Mouse (Mus musculus) adrenal gland, adult 2 months (tissue): ENCODE measurements around the gene Nrl. TPM values are rescaled to one million over a fixed set of nuclear protein-coding genes. Genes with fewer than 3 reads are reported as not detected.

ENCODE experiments used
- DNase-seq: peaks from one replicate; pipeline ENCODE4 v3.0.0; 2021
- polyA plus RNA-seq: library from polyadenylated mRNA; depleted of rRNA; stranded (reverse); fragments of >200 nt; gene quantifications from 2 replicates; pipeline ENCODE4 v1.2.3, GENCODE M21; 2012
- total RNA-seq, 2 experiments: library from RNA; stranded (reverse); gene quantifications; 2 replicates each; pipeline ENCODE4 v1.2.3; 2021

Nrl gene
- total and polyA plus RNA-seq, 3 experiments, result not detected

DNA sequence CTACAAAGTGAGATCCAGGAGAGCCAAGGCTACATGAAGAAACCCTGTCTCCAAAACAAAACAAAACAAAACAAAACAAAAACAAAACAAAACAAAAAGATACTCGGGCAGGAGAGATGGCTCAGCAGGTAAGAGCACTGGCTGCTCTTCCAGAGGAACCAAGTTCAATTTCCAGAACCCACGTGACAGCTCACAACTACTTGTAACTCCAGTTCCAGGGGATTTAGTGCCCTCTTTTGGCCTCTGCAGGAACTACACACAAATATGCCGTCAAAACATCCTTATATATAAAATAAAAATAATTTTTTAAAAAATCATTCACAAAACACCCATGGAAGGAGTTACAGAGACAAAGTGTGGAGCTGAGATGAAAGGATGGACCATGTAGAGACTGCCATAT is 3.2 kb upstream of the Nrl start:
- DNase-seq, result no peak

DNA sequence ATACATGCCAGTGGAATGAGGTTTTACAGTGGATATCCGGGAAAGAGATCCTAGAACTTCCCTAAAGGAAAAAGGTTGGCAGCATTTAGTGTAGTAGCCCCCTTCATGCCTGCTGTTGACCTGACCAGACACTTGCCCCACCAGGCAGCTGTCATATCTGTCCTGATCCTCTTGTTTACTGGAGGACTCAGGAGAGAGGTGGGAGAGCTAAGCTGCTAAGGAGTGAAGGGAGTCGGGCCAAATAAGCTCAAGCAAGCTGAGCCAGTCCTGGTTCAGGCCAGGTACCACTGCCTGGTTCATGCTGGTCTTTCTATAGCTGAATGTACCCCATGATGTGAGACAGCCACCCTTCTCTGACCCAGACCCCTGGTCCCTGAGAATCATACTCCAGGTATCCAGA is 1.9 kb upstream of the Nrl start:
- no peak for DNase-seq

DNA sequence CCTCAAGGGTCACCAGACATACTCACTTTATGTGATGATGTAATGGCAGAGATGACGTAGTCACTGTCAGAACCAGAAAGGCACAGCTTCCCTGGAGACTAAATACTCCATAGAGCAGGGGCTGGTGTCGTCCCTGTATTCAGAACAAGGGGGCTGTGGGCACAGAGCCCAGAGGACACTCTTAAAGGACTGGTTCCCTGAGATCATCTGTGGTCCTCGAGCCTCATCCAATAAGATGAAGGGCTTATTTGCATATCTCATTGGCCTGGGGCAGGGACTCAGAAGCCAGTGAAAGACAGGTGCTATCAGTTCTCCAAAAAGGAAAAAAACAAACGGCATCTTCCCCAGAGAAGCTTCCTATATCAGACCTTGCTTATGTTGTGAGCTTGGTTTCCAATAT is 719 bp downstream of the Nrl start:
- DNase-seq, result no peak

DNA sequence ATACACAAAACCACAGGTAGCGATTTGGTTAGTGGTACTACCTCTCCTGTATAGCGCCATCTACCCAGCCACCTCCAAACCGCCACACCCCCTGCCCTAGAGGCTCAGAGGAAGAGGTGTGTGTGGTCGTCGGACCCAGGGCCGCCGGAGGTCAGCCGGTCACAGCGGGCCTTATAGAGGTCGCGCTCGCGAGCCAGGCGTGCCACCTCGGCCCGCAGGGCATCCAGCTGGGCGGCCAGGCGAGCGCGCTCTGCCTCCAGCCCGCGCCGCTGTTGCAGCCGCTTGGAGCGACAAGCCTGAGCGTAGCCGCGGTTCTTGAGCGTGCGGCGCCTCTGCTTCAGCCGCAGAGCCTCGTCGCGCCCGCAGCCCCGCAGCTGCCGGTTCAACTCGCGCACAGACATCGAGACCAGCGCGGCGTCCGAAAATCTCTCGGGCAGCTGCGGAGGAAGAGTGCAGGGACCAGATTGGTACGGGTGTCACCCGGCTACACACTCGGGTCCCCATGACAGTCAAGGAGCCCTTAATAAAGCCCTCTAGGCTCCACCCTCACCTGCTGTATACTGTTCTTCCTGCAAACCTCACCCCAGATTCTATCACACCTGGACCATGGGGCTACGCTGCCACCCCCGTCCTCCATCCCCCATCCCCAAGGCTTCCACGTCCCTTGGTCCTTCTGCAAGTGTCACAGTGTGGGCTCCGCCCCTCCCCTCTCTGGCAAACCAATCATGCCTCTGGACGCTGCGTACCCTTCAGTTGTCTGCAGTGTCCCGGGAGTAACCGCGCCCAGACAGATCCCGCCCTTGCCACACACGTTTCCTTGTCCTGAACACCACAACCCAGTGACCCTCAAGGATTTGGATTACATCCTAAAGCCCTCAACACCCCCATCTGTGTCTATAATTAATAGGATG is 4.1 kb downstream of the Nrl start:
- peak; percentile 37 for DNase-seq

DNA sequence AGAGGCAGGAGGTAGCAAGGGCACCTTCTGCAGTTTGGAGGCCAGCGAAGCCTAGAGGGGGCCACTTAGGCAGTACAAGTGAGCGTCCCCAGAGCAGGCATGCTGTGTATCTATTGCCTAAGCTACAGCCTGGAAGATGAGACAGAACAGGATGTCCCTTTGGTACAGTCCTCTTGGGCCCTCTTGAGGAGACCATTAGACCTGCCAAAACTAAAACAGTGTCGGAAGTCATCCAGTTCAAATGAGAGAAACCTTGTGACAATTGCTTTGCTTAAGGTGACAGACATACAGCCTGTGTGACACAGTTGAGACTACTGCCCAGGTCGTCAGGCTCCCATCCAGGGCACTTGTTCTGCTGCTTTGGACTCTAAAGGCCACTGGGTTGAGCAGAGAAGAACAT is 5.2 kb downstream of the Nrl start:
- no peak for DNase-seq

DNA sequence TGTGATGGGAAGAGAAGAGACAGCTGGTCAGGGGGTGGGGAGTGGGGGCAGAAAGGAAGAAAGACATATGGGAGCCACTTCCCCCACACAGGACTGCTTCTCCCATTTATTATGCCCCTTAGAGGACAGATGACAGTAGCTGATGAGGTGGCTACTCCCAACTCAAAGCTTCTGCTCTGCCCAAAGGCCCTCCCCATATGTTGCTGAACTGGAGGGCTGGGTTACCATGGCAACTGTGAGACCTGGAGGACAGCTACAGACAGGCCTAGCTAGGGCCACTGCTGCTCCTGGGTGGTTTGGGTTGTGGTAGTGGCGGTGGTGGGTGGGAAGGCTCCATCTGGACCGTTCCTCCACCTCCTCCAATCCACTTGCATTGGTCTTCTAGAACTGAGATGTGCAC is 5.9 kb downstream of the Nrl start:
- no peak for DNase-seq

DNA sequence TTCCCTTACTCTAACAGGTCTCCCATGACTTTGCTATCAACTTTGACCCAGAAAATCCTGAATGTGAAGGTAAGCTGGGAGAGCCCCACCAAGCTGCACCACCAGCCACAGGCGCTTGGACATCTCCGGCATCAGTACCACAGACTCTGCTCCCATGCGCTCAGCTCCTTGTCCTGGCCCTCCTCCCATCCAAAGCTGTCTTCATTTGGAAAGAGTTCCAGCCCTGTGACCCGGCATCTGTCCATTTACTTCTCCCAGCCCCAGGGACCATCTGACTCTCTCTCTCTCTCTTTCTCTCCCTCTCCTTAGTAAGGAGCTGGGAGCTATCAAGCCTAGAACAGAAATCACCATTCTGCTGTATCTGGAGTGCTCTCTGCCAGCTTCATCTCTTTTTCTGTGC is 8.9 kb downstream of the Nrl start:
- no peak for DNase-seq

DNA sequence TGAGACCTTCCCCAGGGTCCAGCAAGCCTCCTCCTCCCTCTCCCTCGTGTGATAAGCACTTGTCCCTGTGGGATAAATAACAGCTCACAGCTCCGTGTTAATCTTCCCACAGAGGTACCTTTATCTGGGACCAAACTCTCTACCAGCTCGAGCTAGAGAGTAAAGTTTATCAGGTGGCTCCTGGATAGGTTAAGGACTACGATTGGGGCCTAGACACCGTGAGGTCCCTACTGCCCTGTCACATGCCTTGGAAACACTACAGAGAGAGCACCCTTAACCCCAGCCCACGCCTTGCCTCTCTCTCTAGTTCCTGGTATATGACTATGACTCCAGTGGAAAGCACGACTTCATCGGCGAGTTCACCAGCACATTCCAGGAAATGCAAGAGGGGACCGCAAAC is 10.9 kb downstream of the Nrl start:
- DNase-seq, result no peak

DNA sequence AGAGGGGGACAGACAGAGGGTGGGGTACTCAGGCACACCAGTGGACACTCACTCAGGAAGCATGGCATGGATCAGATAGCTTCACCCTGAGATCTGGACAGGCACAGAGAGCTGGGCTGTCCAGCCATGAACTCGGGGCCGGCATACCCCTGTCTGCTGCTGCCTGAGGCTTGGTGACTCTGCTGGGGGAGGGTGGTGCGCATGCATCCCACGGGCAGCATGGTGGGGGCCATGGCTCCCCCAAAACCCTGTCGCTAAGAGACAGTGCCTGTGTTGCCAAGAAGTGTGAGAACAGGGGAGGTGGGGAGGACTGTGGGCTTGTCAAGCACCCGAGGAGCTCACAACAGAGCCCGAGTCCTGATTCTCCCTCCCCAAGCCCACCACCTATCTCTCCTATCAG is 13.7 kb downstream of the Nrl start:
- DNase-seq, result no peak

DNA sequence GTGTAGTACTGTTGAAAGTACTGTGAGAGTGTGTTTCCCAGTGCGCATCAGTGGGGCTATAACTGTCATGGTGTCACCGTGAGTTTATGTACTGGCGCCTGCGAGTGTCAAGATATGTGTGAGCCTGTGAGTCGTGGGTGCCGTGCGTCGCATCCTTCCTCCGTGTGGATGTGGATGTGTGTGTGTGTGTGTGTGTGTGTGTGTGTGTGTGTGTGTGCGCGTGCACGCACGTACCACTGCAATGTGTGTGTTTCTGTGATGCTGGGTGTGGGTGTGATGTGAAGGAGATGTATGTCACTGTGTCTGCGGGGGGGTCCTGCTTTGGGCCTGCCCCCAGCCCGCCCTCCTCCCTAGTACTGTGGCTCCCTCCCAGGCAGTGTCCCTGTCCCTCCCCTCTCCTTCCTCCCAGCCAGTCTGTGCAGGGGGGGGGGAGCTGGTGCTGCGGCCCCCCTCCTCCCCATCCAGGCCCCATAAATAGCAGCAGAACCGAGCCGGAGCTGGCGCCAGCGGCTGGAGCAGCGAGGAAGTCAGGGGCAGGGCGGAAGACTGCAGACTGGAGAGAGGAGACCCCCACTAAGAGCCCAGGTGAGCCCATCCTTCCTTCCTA is 14.6 kb downstream of the Nrl start, which contains the start of gene Cpne6:
Gene Cpne6 (plus strand): TSS at position 321 of the 607 bp plus-strand sequence.
- DNase-seq, result no peak

DNA sequence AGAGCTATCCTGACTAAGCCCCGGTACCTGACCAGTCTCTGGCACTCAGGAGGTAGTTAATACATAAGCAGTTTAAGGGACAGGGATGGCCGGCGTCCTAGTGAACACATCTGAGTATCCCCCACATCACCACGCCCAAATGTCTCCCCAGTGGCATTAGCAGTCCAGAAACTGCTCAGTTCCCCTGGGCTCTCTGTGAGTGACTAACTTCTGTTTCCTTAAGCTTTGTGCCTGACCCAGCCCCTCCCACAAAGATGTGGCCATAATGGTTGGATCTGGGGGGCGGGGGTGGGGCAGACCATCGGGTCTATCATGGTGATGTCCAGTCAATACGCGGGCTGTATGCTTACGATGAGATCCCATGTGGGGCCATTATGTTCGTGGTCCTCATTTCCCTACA is 15.2 kb downstream of the Nrl start:
- no peak for DNase-seq

DNA sequence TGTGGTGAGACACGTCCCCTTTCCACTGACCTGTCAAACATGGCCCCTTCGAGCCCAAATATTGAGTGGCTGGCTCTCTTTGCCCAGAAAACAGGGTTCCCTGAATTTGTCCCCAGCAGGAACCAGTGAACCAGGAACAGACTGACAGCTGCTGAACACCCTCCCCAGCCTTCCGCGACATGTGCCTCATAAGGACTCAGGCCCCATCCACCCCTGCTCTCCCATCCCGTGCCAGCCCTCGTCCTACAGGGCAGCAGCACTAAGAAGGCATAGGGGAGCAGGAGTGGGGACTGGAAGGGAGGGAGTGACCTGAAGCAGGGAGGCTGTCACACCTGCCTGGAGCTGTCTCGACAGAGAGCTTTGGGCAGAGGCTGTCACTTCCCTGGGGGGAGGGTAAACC is 17.0 kb downstream of the Nrl start:
- no peak for DNase-seq

DNA sequence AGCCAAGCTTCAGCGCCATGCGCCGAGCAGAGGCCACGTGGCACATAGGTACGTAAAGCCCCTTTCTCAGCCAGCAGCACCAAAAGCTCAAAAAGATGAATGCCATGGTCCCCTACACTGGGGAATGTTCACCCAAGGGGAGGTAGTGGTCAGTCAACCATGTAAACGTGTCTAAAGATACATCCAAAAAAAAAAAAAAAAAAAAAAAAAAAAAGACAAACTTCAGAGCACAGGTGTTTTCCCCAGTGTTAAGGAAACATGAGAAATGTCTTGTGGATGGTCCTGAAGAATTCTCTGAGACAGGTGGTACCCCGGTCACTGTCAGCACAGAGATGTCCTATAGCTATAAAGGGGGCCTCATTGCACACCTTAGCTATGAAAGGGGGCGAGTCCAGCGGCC is 19.2 kb downstream of the Nrl start:
- DNase-seq, result no peak

DNA sequence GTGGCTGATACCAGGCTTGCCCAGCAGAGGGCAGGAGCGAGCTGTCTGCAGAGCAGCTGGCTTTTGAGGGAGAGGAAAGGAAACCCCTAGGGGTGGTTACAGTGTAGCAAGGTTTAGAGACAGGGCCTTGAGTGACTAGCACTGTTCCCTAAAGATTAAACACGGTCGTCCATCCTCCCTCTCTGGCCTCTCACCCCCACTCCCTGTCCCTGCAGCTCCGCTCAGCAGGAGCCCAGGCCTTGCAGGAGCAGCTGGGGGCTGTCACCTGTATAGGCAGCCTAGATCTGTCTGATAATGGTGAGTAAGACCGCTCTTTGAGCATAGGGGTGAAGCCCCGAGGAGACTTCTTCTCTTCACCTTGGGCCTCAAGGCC is 27.3 kb downstream of the Nrl start:
- peak; percentile 88 for DNase-seq

DNA sequence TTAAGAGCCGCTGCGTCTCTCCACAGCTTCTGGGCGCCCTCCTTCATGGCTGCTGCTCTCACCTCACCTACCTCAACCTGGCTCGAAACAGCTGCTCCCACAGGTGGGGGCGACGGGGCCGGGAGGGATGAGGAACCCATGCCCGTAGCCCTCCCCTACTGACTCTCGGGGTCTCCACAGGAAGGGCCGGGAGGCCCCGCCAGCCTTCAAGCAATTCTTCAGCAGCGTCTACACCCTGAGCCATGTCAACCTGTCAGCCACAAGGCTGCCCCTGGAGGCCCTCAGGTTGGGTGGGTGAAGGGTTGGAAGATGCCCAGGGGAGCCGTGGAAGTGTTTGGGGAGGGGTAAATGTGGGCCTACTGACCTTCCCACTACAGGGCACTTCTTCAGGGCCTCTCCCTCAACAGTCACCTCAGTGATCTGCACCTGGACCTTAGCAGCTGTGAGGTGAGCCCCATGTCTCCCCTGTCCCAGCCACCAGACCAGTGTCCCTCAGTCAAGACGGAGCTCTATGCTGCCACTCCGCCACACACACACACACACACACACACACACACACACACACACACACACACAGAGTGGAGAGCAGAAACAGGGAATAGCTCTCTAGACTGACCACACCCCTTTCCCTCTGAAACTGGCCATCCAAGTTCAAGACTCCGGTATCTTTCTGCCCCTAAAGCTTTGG is 27.9 kb downstream of the Nrl start:
- DNase-seq, result no peak

DNA sequence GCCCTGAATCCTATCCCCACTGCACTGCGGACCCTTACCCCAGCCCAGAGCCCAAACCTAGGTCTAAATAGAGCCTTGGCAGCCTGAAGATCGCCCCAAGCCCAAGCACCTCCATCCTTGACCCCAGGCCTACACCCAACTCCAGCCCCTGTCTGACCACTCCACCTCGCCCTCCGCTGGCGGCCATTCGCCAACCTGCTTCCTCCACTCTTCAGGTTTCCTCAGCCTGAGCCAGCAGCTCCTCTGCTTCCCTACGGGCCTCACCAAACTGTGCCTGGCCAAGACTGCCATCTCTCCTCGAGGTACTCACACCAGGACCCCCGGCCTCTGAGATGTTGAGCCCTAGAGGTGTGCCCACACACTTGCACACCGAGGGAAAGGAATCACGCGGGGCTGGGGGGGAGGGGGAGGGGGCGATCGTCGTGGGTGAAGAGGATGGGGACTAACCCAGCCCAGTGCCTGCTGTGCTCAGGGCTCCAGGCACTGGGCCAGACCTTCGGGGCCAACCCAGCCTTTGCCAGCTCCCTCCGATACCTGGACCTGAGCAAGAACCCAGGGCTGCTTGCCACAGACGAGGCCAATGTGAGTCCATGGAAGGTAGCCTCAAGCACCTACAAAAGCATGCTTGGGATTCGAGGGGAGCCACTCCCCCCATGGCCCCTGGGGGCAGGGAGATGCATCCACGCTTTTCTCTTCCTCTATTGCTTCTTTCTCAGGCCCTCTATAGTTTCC is 29.1 kb downstream of the Nrl start:
- no peak for DNase-seq

DNA sequence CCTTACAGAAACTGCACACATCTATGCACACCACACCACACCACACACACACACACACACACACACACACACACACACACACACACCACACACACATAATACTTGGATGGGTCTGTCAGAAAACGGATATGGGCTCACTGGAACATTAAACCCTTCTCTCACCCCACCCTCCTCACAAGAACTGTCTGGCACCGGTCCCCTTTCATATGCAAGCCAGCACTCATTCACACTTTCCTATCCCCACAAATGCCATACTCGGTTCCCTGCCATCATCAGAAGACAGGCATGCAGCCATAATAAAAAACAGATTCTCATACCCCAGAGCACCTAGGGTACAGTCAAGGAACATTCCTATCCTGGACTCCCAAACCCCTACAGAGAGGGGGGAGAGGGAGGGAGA is 32.7 kb downstream of the Nrl start:
- no peak for DNase-seq

DNA sequence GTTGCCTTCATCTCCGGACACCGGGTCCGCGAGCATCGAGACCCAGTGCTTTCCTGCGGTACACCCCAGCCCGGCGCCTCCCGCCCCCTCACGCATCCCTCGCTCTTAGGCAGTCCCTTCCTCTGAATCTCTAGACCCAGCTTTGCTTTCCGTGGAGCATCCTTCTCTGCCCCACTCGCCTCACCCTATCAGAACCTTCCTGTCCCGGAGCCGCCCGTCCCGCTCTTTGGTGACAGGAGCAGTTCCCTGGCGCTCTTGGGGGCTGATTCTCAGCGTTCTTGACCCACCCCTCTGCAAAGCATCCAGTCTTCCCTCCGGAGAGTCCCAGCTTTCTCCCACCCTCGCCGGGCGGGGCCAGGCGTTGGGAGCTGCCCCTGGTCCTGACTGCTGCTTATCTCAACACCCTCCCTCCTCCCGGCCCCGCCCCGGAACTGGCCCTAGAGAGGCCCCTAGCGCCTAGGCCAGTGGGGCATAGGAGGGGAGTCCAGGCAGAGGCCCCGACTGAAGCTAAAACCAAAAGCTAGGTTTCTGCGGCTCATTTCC is 33.4 kb downstream of the Nrl start:
- DNase-seq, result peak; percentile 69

DNA sequence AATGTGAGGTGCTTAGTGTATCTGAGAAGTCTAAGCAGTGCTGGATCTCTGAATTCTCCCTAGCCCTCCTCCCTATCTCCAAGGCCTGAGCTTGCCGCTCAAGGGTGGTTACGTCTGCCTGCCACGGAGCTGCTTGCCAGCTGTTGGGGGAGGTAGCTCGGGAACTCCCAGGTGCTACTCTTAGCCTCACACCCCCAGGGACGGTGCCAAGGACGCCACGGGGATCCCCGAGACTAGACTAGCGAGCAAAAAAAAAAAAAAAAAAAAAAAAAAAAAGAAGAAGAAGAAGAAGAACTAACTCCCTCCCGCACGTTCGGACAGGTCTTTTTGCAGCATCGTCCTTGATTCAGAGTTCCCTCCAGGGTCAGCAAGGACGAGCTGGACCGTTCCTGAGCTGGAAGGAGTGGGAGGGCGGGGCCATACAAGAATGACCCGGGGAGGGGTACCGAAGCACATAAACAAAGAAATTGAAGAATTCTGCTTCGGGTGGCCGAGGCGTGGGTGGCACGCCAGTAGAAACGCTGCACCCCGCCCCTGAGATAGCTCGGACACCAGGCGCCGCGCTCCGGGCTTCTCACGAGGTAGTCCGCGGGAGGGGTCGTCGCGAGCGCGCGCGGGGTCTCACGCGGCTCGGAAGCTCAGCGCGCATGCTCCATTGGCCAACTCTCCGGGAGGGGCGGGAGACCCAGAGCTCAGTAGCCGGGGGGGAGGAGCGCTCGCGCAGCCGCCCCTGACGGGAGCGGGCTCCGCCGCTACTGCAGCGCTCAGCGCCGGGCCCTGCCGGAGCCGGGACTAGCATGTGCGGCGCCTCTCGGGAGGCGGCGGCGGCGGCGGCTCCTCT is 34.2 kb downstream of the Nrl start, which contains the start of gene Carmil3:
Gene Carmil3 (plus strand): TSS at position 291 of the 841 bp plus-strand sequence.
- peak; percentile 78 for DNase-seq

DNA sequence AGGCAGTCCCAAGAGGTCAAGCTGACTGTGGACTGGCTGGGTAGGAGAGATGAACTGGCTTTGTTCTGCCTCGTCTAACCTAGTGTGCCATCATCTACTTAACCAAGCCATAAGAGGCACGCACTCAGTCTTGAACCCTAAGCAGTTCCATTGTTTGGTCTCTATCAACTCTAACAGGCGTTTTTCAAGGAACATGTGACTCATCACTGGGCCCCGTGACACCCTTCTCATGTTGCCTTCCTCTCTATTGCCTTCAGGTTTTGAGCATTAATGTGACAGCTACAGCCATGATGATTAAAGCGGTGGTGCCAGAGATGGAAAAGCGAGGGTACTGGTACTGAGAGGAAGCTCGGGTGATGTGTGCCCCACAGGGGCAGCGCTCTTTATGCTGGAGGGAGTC is 37.9 kb downstream of the Nrl start:
- no peak for DNase-seq

DNA sequence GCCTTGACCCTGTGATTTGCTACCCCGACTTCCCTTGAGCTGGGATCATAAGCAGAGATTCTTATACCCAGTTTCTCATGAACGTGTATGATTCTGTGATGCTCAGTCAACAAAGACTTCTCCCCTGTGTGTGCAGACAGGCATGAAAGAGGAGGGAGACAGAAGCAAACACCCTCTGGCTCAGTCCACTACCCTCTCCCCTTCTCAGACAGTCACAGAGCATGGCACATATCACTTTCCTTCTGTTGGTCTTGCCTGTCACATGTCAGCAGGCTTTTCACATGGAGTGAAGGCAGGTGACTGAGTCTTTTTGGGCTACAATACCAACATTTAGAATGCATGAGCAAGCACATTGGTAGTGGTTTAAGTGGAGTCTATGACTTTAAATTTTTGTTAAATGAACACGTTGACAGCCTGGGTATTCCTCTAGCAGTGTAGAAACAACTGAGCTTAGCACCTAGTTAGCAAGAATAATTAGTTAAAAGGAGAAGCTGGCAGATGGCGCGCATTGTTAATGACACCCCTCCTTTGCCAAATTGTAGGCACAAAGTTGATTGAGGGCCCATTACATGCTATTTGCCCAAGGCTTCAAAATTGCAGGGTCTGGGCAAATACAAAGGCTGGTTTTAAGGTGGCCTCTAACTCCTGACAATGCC is 40.2 kb downstream of the Nrl start:
- no peak for DNase-seq
